ENCODE assay signal across 16 mouse cellular contexts in the genomic region with DNA sequence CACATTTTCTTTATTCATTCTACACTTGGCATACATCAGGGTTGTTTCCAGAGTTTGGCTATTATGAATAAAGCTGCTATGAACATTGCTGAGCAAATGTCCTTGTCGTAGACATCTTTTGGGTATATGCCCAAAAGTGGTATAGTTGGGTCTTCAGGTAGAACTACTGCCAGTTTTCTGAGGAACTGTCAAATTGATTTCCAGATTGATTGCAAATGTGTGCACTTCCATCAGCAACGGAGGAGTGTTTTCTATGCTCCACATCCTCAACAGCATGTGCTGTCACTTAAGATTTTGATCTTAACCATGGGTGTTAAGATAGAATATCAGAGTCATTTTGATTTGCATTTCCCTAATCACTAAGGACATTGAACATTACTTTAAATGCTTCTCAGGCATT.
DNase-seq lines count a peak whose midpoint lies in the region; ATAC-seq and TF ChIP-seq lines count a peak whose summit lies in the region.
"Had no signal": no experiment of that assay in that cellular context is flagged by ENCODE, and none has a peak within 500 bp of the region (broad histone marks: within the 10 kb centered on the region; RNA-seq: fewer than 3 reads in every experiment).

No protein-coding gene starts in this region.

- no peak overlapping the region for H3K4me2 ChIP-seq in hindbrain, postnatal 0 days (ENCODE audit: low read depth, low read length)
- H3K4me2 ChIP-seq in hindbrain, embryonic 12.5 days (replicated peaks), result no peak overlapping the region
- no peak overlapping the region for H3K4me2 ChIP-seq in midbrain, postnatal 0 days (ENCODE audit: low read depth, low read length, poor library complexity, severe bottlenecking)
- H3K4me2 ChIP-seq: embryonic facial prominence, embryonic 12.5 days; forebrain, embryonic 15.5 days had no signal

- no peaks in the 10 kb centered on the region for H3K27me3 ChIP-seq in hindbrain, postnatal 0 days (ENCODE audit: insufficient read depth, low read length)
- no peaks in the 10 kb centered on the region for H3K27me3 ChIP-seq in hindbrain, embryonic 12.5 days
- H3K27me3 ChIP-seq in midbrain, postnatal 0 days (ENCODE audit: insufficient read depth, low read length), result no peaks in the 10 kb centered on the region
- H3K27me3 ChIP-seq in midbrain, embryonic 10.5 days (ENCODE audit: low read depth, poor library complexity, severe bottlenecking), result no peaks in the 10 kb centered on the region
- H3K27me3 ChIP-seq: embryonic facial prominence, embryonic 12.5 days; forebrain, embryonic 15.5 days had no signal

- H3K9me3 ChIP-seq in hindbrain, postnatal 0 days (ENCODE audit: low read length), result no peaks in the 10 kb centered on the region
- H3K9me3 ChIP-seq in hindbrain, embryonic 12.5 days (replicated peaks), result no peaks in the 10 kb centered on the region
- no peaks in the 10 kb centered on the region for H3K9me3 ChIP-seq in midbrain, postnatal 0 days (ENCODE audit: low read length)
- no peaks in the 10 kb centered on the region for H3K9me3 ChIP-seq in midbrain, embryonic 10.5 days (replicated peaks)
- H3K9me3 ChIP-seq: embryonic facial prominence, embryonic 10.5 days; embryonic facial prominence, embryonic 12.5 days; forebrain, embryonic 15.5 days had no signal

- H3K4me1 ChIP-seq in hindbrain, postnatal 0 days (ENCODE audit: insufficient read depth, low read length), result no peaks in the 10 kb centered on the region
- no peaks in the 10 kb centered on the region for H3K4me1 ChIP-seq in hindbrain, embryonic 12.5 days
- H3K4me1 ChIP-seq in midbrain, postnatal 0 days (ENCODE audit: insufficient read depth, low read length), result no peaks in the 10 kb centered on the region
- no peaks in the 10 kb centered on the region for H3K4me1 ChIP-seq in midbrain, embryonic 10.5 days
- H3K4me1 ChIP-seq: embryonic facial prominence, embryonic 10.5 days; embryonic facial prominence, embryonic 12.5 days; forebrain, embryonic 15.5 days had no signal

- whole genome bisulfite sequencing in hindbrain, postnatal 0 days, result 67% methylated on average over 2 of the region's 2 CpGs
- WGBS in hindbrain, embryonic 12.5 days, result 84% methylated on average over 2 of the region's 2 CpGs
- 78% methylated on average over 2 of the region's 2 CpGs for WGBS in midbrain, postnatal 0 days
- WGBS in midbrain, embryonic 10.5 days, result 80% methylated on average over 2 of the region's 2 CpGs

- no peak overlapping the region for H3K9ac ChIP-seq in hindbrain, postnatal 0 days (replicated peaks; ENCODE audit: low read length)
- no peak overlapping the region for H3K9ac ChIP-seq in hindbrain, embryonic 12.5 days
- no peak overlapping the region for H3K9ac ChIP-seq in midbrain, postnatal 0 days (replicated peaks; ENCODE audit: low read length, poor library complexity, severe bottlenecking)
- H3K9ac ChIP-seq: embryonic facial prominence, embryonic 12.5 days; forebrain, embryonic 15.5 days; forebrain, postnatal 0 days had no signal

- ATAC-seq in hindbrain, postnatal 0 days, result no peak
- no peak for ATAC-seq in hindbrain, embryonic 12.5 days (ENCODE audit: low FRiP score)
- ATAC-seq in midbrain, postnatal 0 days (ENCODE audit: low FRiP score), result no peak
- ATAC-seq: forebrain, embryonic 15.5 days; forebrain, postnatal 0 days had no signal

- no peaks in the 10 kb centered on the region for H3K36me3 ChIP-seq in hindbrain, postnatal 0 days (ENCODE audit: insufficient read depth, low read length)
- H3K36me3 ChIP-seq in hindbrain, embryonic 12.5 days, result no peaks in the 10 kb centered on the region
- no peaks in the 10 kb centered on the region for H3K36me3 ChIP-seq in midbrain, postnatal 0 days (ENCODE audit: insufficient read depth, low read length)
- H3K36me3 ChIP-seq in midbrain, embryonic 10.5 days, result no peaks in the 10 kb centered on the region
- H3K36me3 ChIP-seq: embryonic facial prominence, embryonic 10.5 days; embryonic facial prominence, embryonic 12.5 days; forebrain, embryonic 15.5 days had no signal

- peak; percentile 53 for DNase-seq in hindbrain, postnatal 0 days (ENCODE audit: low spot score)
- DNase-seq in midbrain, postnatal 0 days (ENCODE audit: low spot score), result peak; percentile 51
- DNase-seq in midbrain, embryonic 10.5 days (ENCODE audit: low spot score), result no peak
- DNase-seq in right cerebral cortex, postnatal 10 days (ENCODE audit: low spot score in 2 of 2), result no peak
- DNase-seq: adrenal gland, adult 2 months; adrenal gland, postnatal 10 days; adrenal gland, postnatal 25 days; cerebellum, adult 11-12 months; cerebellum, adult 2 months; cerebellum, adult 9-10 months; cerebellum, postnatal 25 days; forebrain, postnatal 0 days had no signal

- H3K4me3 ChIP-seq in hindbrain, postnatal 0 days (ENCODE audit: low read length), result no peak overlapping the region
- H3K4me3 ChIP-seq in hindbrain, embryonic 12.5 days, result no peak overlapping the region
- H3K4me3 ChIP-seq in midbrain, postnatal 0 days (ENCODE audit: low read depth, low read length), result no peak overlapping the region
- H3K4me3 ChIP-seq in midbrain, embryonic 10.5 days, result no peak overlapping the region
- H3K4me3 ChIP-seq: embryonic facial prominence, embryonic 10.5 days; embryonic facial prominence, embryonic 12.5 days; forebrain, embryonic 15.5 days had no signal

- no peak overlapping the region for H3K27ac ChIP-seq in hindbrain, postnatal 0 days
- H3K27ac ChIP-seq in hindbrain, embryonic 12.5 days, result no peak overlapping the region
- no peak overlapping the region for H3K27ac ChIP-seq in midbrain, postnatal 0 days (ENCODE audit: low read depth, low read length)
- no peak overlapping the region for H3K27ac ChIP-seq in midbrain, embryonic 10.5 days (replicated peaks)
- H3K27ac ChIP-seq: embryonic facial prominence, embryonic 10.5 days; embryonic facial prominence, embryonic 12.5 days; forebrain, embryonic 15.5 days had no signal

- TF ChIP-seq CTCF in hindbrain, postnatal 0 days (IDR thresholded peaks at IDR 0.05; ENCODE audit: low read depth), result no peak
- no peak for TF ChIP-seq CTCF in midbrain, postnatal 0 days (IDR thresholded peaks at IDR 0.05)

Comparison
In these comparisons a context has a peak if more than half of its experiments do, and no peak if none do; other contexts are left out.
1. DNase-seq: peak in hindbrain, postnatal 0 days (single experiment) and midbrain, postnatal 0 days (single experiment); none in midbrain, embryonic 10.5 days (single experiment) and right cerebral cortex, postnatal 10 days (0 of 2).